In genomic region chr5:105821390-105821789, GRCm38 (mm10) we compare ENCODE assay signal across 32 mouse cellular contexts.
"Had no signal": no experiment of that assay in that cellular context is flagged by ENCODE, and none has a peak within 500 bp of the region (broad histone marks: within the 10 kb centered on the region; RNA-seq: fewer than 3 reads in every experiment).

No protein-coding gene starts in this region.

- H3K27ac ChIP-seq: left cerebral cortex, adult 2 months; limb, embryonic 10.5 days; limb, embryonic 12.5 days; limb, embryonic 13.5 days; limb, embryonic 15.5 days; liver, embryonic 12.5 days; liver, embryonic 13.5 days; liver, embryonic 14.5 days; liver, embryonic 15.5 days; lung, embryonic 15.5 days; macrophage; midbrain, embryonic 10.5 days; midbrain, embryonic 12.5 days; midbrain, embryonic 13.5 days; midbrain, embryonic 15.5 days had no signal

- H3K27me3 ChIP-seq: limb, embryonic 12.5 days; limb, embryonic 13.5 days; limb, embryonic 15.5 days; liver, embryonic 12.5 days; liver, embryonic 13.5 days; liver, embryonic 15.5 days; lung, embryonic 15.5 days; megakaryocyte, embryonic 14.5 days; midbrain, embryonic 12.5 days; midbrain, embryonic 13.5 days; midbrain, embryonic 15.5 days had no signal

- H3K4me3 ChIP-seq: left cerebral cortex, adult 2 months; limb, embryonic 10.5 days; limb, embryonic 12.5 days; limb, embryonic 13.5 days; limb, embryonic 15.5 days; liver, embryonic 12.5 days; liver, embryonic 13.5 days; liver, embryonic 15.5 days; lung, embryonic 15.5 days; megakaryocyte, embryonic 14.5 days; midbrain, embryonic 10.5 days; midbrain, embryonic 12.5 days; midbrain, embryonic 13.5 days; midbrain, embryonic 15.5 days; myocyte had no signal

- ATAC-seq: liver, embryonic 12.5 days; liver, postnatal 0 days; lung, postnatal 0 days; midbrain, embryonic 13.5 days; midbrain, embryonic 15.5 days; midbrain, embryonic 16.5 days had no signal

- DNase-seq: left cerebral cortex, postnatal 4 days; liver; liver, embryonic 13.5 days; liver, postnatal 0 days; lung, adult 18-20 months; lung, adult 2 months; lung, embryonic 14.5 days; lung, postnatal 10 days; lung, postnatal 14 days; lung, postnatal 36 days; lung, postnatal 4 days; midbrain, embryonic 14.5 days had no signal

- H3K9me3 ChIP-seq: limb, embryonic 10.5 days; limb, embryonic 12.5 days; limb, embryonic 13.5 days; limb, embryonic 15.5 days; liver, embryonic 12.5 days; liver, embryonic 13.5 days; liver, embryonic 15.5 days; lung, embryonic 15.5 days; megakaryocyte, embryonic 14.5 days; midbrain, embryonic 10.5 days; midbrain, embryonic 12.5 days; midbrain, embryonic 13.5 days; midbrain, embryonic 15.5 days had no signal

- H3K9ac ChIP-seq: limb, embryonic 12.5 days; limb, embryonic 13.5 days; limb, embryonic 15.5 days; liver, embryonic 12.5 days; liver, embryonic 13.5 days; liver, embryonic 14.5 days; liver, embryonic 15.5 days; liver, postnatal 0 days; lung, embryonic 14.5 days; lung, embryonic 15.5 days; midbrain, embryonic 12.5 days; midbrain, embryonic 13.5 days; midbrain, embryonic 15.5 days had no signal

- H3K4me2 ChIP-seq: limb, embryonic 12.5 days; limb, embryonic 13.5 days; limb, embryonic 15.5 days; liver, embryonic 11.5 days; liver, embryonic 12.5 days; liver, embryonic 13.5 days; liver, embryonic 15.5 days; lung, embryonic 14.5 days; lung, embryonic 15.5 days; midbrain, embryonic 11.5 days; midbrain, embryonic 12.5 days; midbrain, embryonic 13.5 days; midbrain, embryonic 15.5 days had no signal

- H3K36me3 ChIP-seq: limb, embryonic 10.5 days; limb, embryonic 12.5 days; limb, embryonic 13.5 days; limb, embryonic 15.5 days; liver, embryonic 12.5 days; liver, embryonic 13.5 days; liver, embryonic 15.5 days; lung, embryonic 15.5 days; midbrain, embryonic 12.5 days; midbrain, embryonic 13.5 days; midbrain, embryonic 15.5 days had no signal
